Mouse (Mus musculus) midbrain, embryonic 12.5 days (tissue): Measurements from ENCODE around the gene Psmd4. TPM values are rescaled to one million over a fixed set of nuclear protein-coding genes. Genes with fewer than 3 reads are reported as not detected.
"Not testable (repeated sequence)": the region's sequence is repeated elsewhere in the genome, so short reads cannot be mapped to it uniquely, and the experiment has no call there.

Experiments used
- ATAC-seq: fragments of 200-750 bp; cut with Nextera tagmentation; 2 replicates; pipeline ENCODE4 v1.8.0; 2017; ENCODE audit warnings: low read depth, moderate TSS enrichment, moderate library complexity; ENCODE audit not compliant: low FRiP score
- H3K27ac ChIP-seq: fragments of 300-500 bp; sonication (generic); replicated peaks from 2 replicates; pipeline ENCODE4 v1.5.1; 2016; ENCODE audit warnings: mild to moderate bottlenecking
- H3K27me3 ChIP-seq: fragments of 300-500 bp; sonication (generic); 2 replicates; pipeline ENCODE4 v1.6.1; 2016; ENCODE audit warnings: mild to moderate bottlenecking
- H3K36me3 ChIP-seq: fragments of 300-500 bp; sonication (generic); 2 replicates; pipeline ENCODE4 v1.6.1; 2016
- H3K4me1 ChIP-seq: fragments of 300-500 bp; sonication (generic); 2 replicates; pipeline ENCODE4 v1.6.1; 2016
- H3K4me2 ChIP-seq: fragments of 300-500 bp; sonication (generic); replicated peaks from 2 replicates; pipeline ENCODE4 v1.6.1; 2016; ENCODE audit warnings: mild to moderate bottlenecking, moderate library complexity
- H3K4me3 ChIP-seq: fragments of 300-500 bp; sonication (generic); 2 replicates; pipeline ENCODE4 v1.5.1; 2016; ENCODE audit warnings: mild to moderate bottlenecking
- H3K9ac ChIP-seq: fragments of 300-500 bp; sonication (generic); replicated peaks from 2 replicates; pipeline ENCODE4 v1.6.1; 2016; ENCODE audit warnings: mild to moderate bottlenecking, moderate library complexity
- H3K9me3 ChIP-seq: fragments of 300-500 bp; sonication (generic); 2 replicates; pipeline ENCODE4 v1.6.1; 2016; ENCODE audit warnings: mild to moderate bottlenecking
- WGBS: fragments of 180-500 bp; shearing (Covaris S2); methylation state at CpG from one replicate; pipeline ENCODE4 v1.1.7; 2016; 5-methylcytosine and 5-hydroxymethylcytosine counted together
- polyA plus RNA-seq: library from polyadenylated mRNA; unstranded; fragments of >200 nt; fragmentation: Nextera tagmentation; extraction: Ambion mirVana; gene quantifications from 2 replicates; pipeline ENCODE4 v1.2.1, GENCODE M21; 2016

Psmd4 gene
- polyA plus RNA-seq, 1 experiment from 2014 or later: 293 TPM

GRCm38 (mm10) chr3:95047914-95048313, 5.5 kb upstream of the Psmd4 start:
- no peaks in the 10 kb centered on the region for H3K36me3 ChIP-seq
- no peak overlapping the region for H3K4me2 ChIP-seq
- H3K9me3 ChIP-seq: no peaks in the 10 kb centered on the region
- 0 out of 2 replicates have a peak, but pooled peaks cover 3% of the 10 kb centered on the region for H3K27me3 ChIP-seq
- no peak overlapping the region for H3K27ac ChIP-seq
- no peak overlapping the region for H3K4me3 ChIP-seq
- WGBS: 79% methylated on average over 3 of the region's 3 CpGs
- no peak overlapping the region for H3K9ac ChIP-seq
- no peak for ATAC-seq
- H3K4me1 ChIP-seq: no peaks in the 10 kb centered on the region

- 0 out of 2 replicates have a peak, but pooled peaks cover 3% of the 10 kb centered on the region for H3K27me3 ChIP-seq
- H3K36me3 ChIP-seq: no peaks in the 10 kb centered on the region
- ATAC-seq: no peak
Observed at GRCm38 (mm10) chr3:95046462-95047057, 4.1 kb upstream of the Psmd4 start.

GRCm38 (mm10) chr3:95043251-95043650, 837 bp upstream of the Psmd4 start:
- no peak for ATAC-seq
- Histone ChIP-seq H3K9me3 (no peaks in the 10 kb centered on the region), H3K4me3 (no peak overlapping the region), H3K9ac (no peak overlapping the region), H3K36me3 (0 out of 2 replicates have a peak, but pooled peaks cover 6% of the 10 kb centered on the region), H3K27me3 (0 out of 2 replicates have a peak, but pooled peaks cover 3% of the 10 kb centered on the region), H3K27ac (no peak overlapping the region), H3K4me2 (no peak overlapping the region), H3K4me1 (peaks cover 11% of the 10 kb centered on the region)
- 75% methylated on average over 6 of the region's 6 CpGs for WGBS

More at GRCm38 (mm10) chr3:95046462-95047057, 4.1 kb upstream of the Psmd4 start:
- Histone ChIP-seq H3K4me1 (peaks cover 6% of the 10 kb centered on the region), H3K9ac (no peak overlapping the region), H3K9me3 (no peaks in the 10 kb centered on the region), H3K27ac (no peak overlapping the region), H3K4me3 (no peak overlapping the region), H3K4me2 (no peak overlapping the region)
- WGBS: 93% methylated on average over 11 of the region's 11 CpGs

- WGBS: 32% methylated on average over 7 of the region's 7 CpGs
- peak overlapping the region; percentile 89 for H3K4me3 ChIP-seq
- H3K4me2 ChIP-seq: peak overlapping the region; percentile 55
- no peaks in the 10 kb centered on the region for H3K9me3 ChIP-seq
- H3K36me3 ChIP-seq: 0 out of 2 replicates have a peak, but pooled peaks cover 8% of the 10 kb centered on the region
- H3K9ac ChIP-seq: peak overlapping the region; percentile 41
- 0 out of 2 replicates have a peak, but pooled peaks cover 3% of the 10 kb centered on the region for H3K27me3 ChIP-seq
- ATAC-seq: peak; percentile 77
- H3K4me1 ChIP-seq: peaks cover 11% of the 10 kb centered on the region
- H3K27ac ChIP-seq: 0 out of 2 replicates have a peak overlapping the region, but pooled peaks have one; percentile 22
Observed at GRCm38 (mm10) chr3:95042838-95043229, 420 bp upstream of the Psmd4 start.

GRCm38 (mm10) chr3:95041625-95042024, 789 bp downstream of the Psmd4 start:
- WGBS: 12% methylated on average over 3 of the region's 3 CpGs
- H3K36me3 ChIP-seq: peaks cover 11% of the 10 kb centered on the region
- peak overlapping the region; percentile 75 for H3K4me2 ChIP-seq
- H3K9ac ChIP-seq: peak overlapping the region; percentile 93
- H3K27ac ChIP-seq: no peak overlapping the region
- peak overlapping the region; percentile 89 for H3K4me3 ChIP-seq
- peaks cover 11% of the 10 kb centered on the region for H3K4me1 ChIP-seq
- no peaks in the 10 kb centered on the region for H3K27me3 ChIP-seq
- no peaks in the 10 kb centered on the region for H3K9me3 ChIP-seq
- no peak for ATAC-seq

- no peak overlapping the region for H3K4me2 ChIP-seq
- H3K36me3 ChIP-seq: peaks cover 52% of the 10 kb centered on the region
- ATAC-seq: no peak
- no peaks in the 10 kb centered on the region for H3K27me3 ChIP-seq
- H3K27ac ChIP-seq: no peak overlapping the region
- no peak overlapping the region for H3K9ac ChIP-seq
- peaks cover 2% of the 10 kb centered on the region; the same call in 1 of the 2 replicates for H3K4me1 ChIP-seq
- no peak overlapping the region for H3K4me3 ChIP-seq
- H3K9me3 ChIP-seq: no peaks in the 10 kb centered on the region
- WGBS: 78% methylated on average over 3 of the region's 3 CpGs
Observed at GRCm38 (mm10) chr3:95029953-95030352, 12.5 kb downstream of the Psmd4 start.

- not testable (repeated sequence) for H3K4me2 ChIP-seq, H3K9me3 ChIP-seq, H3K27me3 ChIP-seq, H3K4me3 ChIP-seq, H3K9ac ChIP-seq, H3K4me1 ChIP-seq, H3K27ac ChIP-seq, ATAC-seq
- WGBS: 76% methylated on average over 3 of the region's 3 CpGs
- peaks cover 46% of the 10 kb centered on the region for H3K36me3 ChIP-seq
Observed at GRCm38 (mm10) chr3:95029291-95029827, 13.1 kb downstream of the Psmd4 start.

- H3K4me2 ChIP-seq: no peak overlapping the region
- WGBS: 93% methylated on average over 3 of the region's 3 CpGs
- no peak for ATAC-seq
- H3K27me3 ChIP-seq: no peaks in the 10 kb centered on the region
- no peak overlapping the region for H3K4me3 ChIP-seq
- H3K27ac ChIP-seq: no peak overlapping the region
- peaks cover 6% of the 10 kb centered on the region; the same call in 1 of the 2 replicates for H3K4me1 ChIP-seq
- H3K9ac ChIP-seq: no peak overlapping the region
- H3K36me3 ChIP-seq: peaks cover 39% of the 10 kb centered on the region
- no peaks in the 10 kb centered on the region for H3K9me3 ChIP-seq
Observed at GRCm38 (mm10) chr3:95028603-95029002, 13.8 kb downstream of the Psmd4 start.

GRCm38 (mm10) chr3:95027701-95028100, 14.7 kb downstream of the Psmd4 start:
- peaks cover 6% of the 10 kb centered on the region; the same call in 1 of the 2 replicates for H3K4me1 ChIP-seq
- H3K9ac ChIP-seq: no peak overlapping the region
- no peak for ATAC-seq
- H3K4me2 ChIP-seq: no peak overlapping the region
- H3K27me3 ChIP-seq: no peaks in the 10 kb centered on the region
- H3K27ac ChIP-seq: peak overlapping the region; percentile 7
- no peak overlapping the region for H3K4me3 ChIP-seq
- 75% methylated on average over 5 of the region's 5 CpGs for WGBS
- H3K9me3 ChIP-seq: no peaks in the 10 kb centered on the region
- peaks cover 30% of the 10 kb centered on the region for H3K36me3 ChIP-seq

- H3K4me2 ChIP-seq: no peak overlapping the region
- peak overlapping the region; percentile 7; the same call in 1 of the 2 replicates for H3K27ac ChIP-seq
- H3K9me3 ChIP-seq: no peaks in the 10 kb centered on the region
- no peak for ATAC-seq
- no peak overlapping the region for H3K4me3 ChIP-seq
- peaks cover 6% of the 10 kb centered on the region; the same call in 1 of the 2 replicates for H3K4me1 ChIP-seq
- H3K9ac ChIP-seq: no peak overlapping the region
- H3K27me3 ChIP-seq: no peaks in the 10 kb centered on the region
- WGBS: 64% methylated on average over 5 of the region's 5 CpGs
- H3K36me3 ChIP-seq: peaks cover 25% of the 10 kb centered on the region
Observed at GRCm38 (mm10) chr3:95027057-95027645, 15.3 kb downstream of the Psmd4 start.

GRCm38 (mm10) chr3:95025202-95025601, 17.2 kb downstream of the Psmd4 start:
- no peak for ATAC-seq
- Histone ChIP-seq H3K4me2 (no peak overlapping the region), H3K9ac (no peak overlapping the region), H3K4me1 (peaks cover 6% of the 10 kb centered on the region; the same call in 1 of the 2 replicates), H3K27me3 (no peaks in the 10 kb centered on the region), H3K4me3 (no peak overlapping the region), H3K27ac (no peak overlapping the region), H3K36me3 (0 out of 2 replicates have a peak, but pooled peaks cover 11% of the 10 kb centered on the region), H3K9me3 (no peaks in the 10 kb centered on the region)
- WGBS: 52% methylated on average over 5 of the region's 5 CpGs

- H3K27me3 ChIP-seq: no peaks in the 10 kb centered on the region
- no peak overlapping the region for H3K9ac ChIP-seq
Observed at GRCm38 (mm10) chr3:95024551-95024950, 17.9 kb downstream of the Psmd4 start.

More at GRCm38 (mm10) chr3:95024551-95024950, 17.9 kb downstream of the Psmd4 start:
- Histone ChIP-seq H3K4me2 (no peak overlapping the region), H3K36me3 (0 out of 2 replicates have a peak, but pooled peaks cover 6% of the 10 kb centered on the region), H3K27ac (no peak overlapping the region; the same call in 1 of the 2 replicates), H3K4me3 (no peak overlapping the region), H3K9me3 (no peaks in the 10 kb centered on the region), H3K4me1 (peaks cover 6% of the 10 kb centered on the region; the same call in 1 of the 2 replicates)
- WGBS: 33% methylated on average over 11 of the region's 11 CpGs
- ATAC-seq: no peak
